Mouse (Mus musculus) 3T3-L1 (cell line): ENCODE results near the gene Plcb1.

Source experiments
- DNase-seq: peaks from one replicate; pipeline ENCODE4 v3.0.0-alpha.2; 2015; ENCODE audit warnings: low read depth, low spot score

Plcb1 gene

GRCm38 (mm10) chr2:134838185-134838584, 52.3 kb downstream of the Plcb1 start:
- no peak for DNase-seq

- no peak for DNase-seq
Measured at GRCm38 (mm10) chr2:134838888-134839287, 53.0 kb downstream of the Plcb1 start.

- no peak for DNase-seq
Measured at GRCm38 (mm10) chr2:134842883-134843282, 57.0 kb downstream of the Plcb1 start.

- DNase-seq: no peak
Measured at GRCm38 (mm10) chr2:134844391-134845238, 58.7 kb downstream of the Plcb1 start.

- no peak for DNase-seq
Measured at GRCm38 (mm10) chr2:134845239-134845738, 59.4 kb downstream of the Plcb1 start.

GRCm38 (mm10) chr2:134846555-134846954, 60.7 kb downstream of the Plcb1 start:
- DNase-seq: no peak

- DNase-seq: no peak
Measured at GRCm38 (mm10) chr2:134851189-134852171, 65.6 kb downstream of the Plcb1 start.

- no peak for DNase-seq
Measured at GRCm38 (mm10) chr2:134856239-134856638, 70.4 kb downstream of the Plcb1 start.

- DNase-seq: no peak
Measured at GRCm38 (mm10) chr2:134856691-134857090, 70.8 kb downstream of the Plcb1 start.

GRCm38 (mm10) chr2:134864985-134865645, 79.2 kb downstream of the Plcb1 start:
- peak; percentile 37 for DNase-seq

GRCm38 (mm10) chr2:134867381-134867780, 81.5 kb downstream of the Plcb1 start:
- DNase-seq: no peak

GRCm38 (mm10) chr2:134871692-134872489, 86.0 kb downstream of the Plcb1 start:
- DNase-seq: no peak

- DNase-seq: no peak
Measured at GRCm38 (mm10) chr2:134872490-134872781, 86.6 kb downstream of the Plcb1 start.

GRCm38 (mm10) chr2:134877148-134877547, 91.3 kb downstream of the Plcb1 start:
- no peak for DNase-seq

- DNase-seq: peak; percentile 42
Measured at GRCm38 (mm10) chr2:134891207-134891606, 105.3 kb downstream of the Plcb1 start.

- DNase-seq: no peak
Measured at GRCm38 (mm10) chr2:134894776-134895175, 108.9 kb downstream of the Plcb1 start.

- DNase-seq: no peak
Measured at GRCm38 (mm10) chr2:134896196-134896595, 110.3 kb downstream of the Plcb1 start.

GRCm38 (mm10) chr2:134897083-134897482, 111.2 kb downstream of the Plcb1 start:
- DNase-seq: no peak

- DNase-seq: no peak
Measured at GRCm38 (mm10) chr2:134901521-134901920, 115.7 kb downstream of the Plcb1 start.

- peak; percentile 26 for DNase-seq
Measured at GRCm38 (mm10) chr2:134910882-134911281, 125.0 kb downstream of the Plcb1 start.

- no peak for DNase-seq
Measured at GRCm38 (mm10) chr2:134911360-134911759, 125.5 kb downstream of the Plcb1 start.
